Mouse (Mus musculus) midbrain, embryonic 11.5 days (tissue): ENCODE data around the gene Cd37. TPM values are rescaled to one million over a fixed set of nuclear protein-coding genes. Genes with fewer than 3 reads are reported as not detected.
A peak's percentile ranks its signal among the peaks of the same experiment; 100 is the strongest.

Experiments
- ATAC-seq: fragments of 200-750 bp; cut with Nextera tagmentation; 2 replicates; pipeline ENCODE4 v1.8.0; 2017; ENCODE audit warnings: moderate TSS enrichment, moderate library complexity; ENCODE audit not compliant: low FRiP score
- DNase-seq: peaks from one replicate; pipeline ENCODE4 v3.0.0; 2015; ENCODE audit warnings: low spot score; ENCODE audit errors: missing footprints
- H3K27ac ChIP-seq: fragments of 300-500 bp; sonication (generic); 2 replicates; pipeline ENCODE4 v1.5.1; 2014; ENCODE audit warnings: low read depth, low read length
- H3K27me3 ChIP-seq: fragments of 300-500 bp; sonication (generic); 2 replicates; pipeline ENCODE4 v1.6.1; 2014; ENCODE audit warnings: mild to moderate bottlenecking, low read length, moderate library complexity, mixed read lengths; ENCODE audit not compliant: control insufficient read depth, insufficient read depth
- H3K36me3 ChIP-seq: fragments of 300-500 bp; sonication (generic); 2 replicates; pipeline ENCODE4 v1.6.1; 2014; ENCODE audit warnings: mild to moderate bottlenecking, low read length, moderate library complexity, mixed read lengths; ENCODE audit not compliant: control insufficient read depth, insufficient read depth
- H3K4me1 ChIP-seq: fragments of 300-500 bp; sonication (generic); 2 replicates; pipeline ENCODE4 v1.6.1; 2014; ENCODE audit warnings: low read length; ENCODE audit not compliant: control insufficient read depth, insufficient read depth
- H3K4me2 ChIP-seq: fragments of 300-500 bp; sonication (generic); 2 replicates; pipeline ENCODE4 v1.6.1; 2014; ENCODE audit warnings: mild to moderate bottlenecking, moderate library complexity
- H3K4me3 ChIP-seq: fragments of 300-500 bp; sonication (generic); 2 replicates; pipeline ENCODE4 v1.5.1; 2014; ENCODE audit warnings: low read depth, low read length
- H3K9ac ChIP-seq: fragments of 300-500 bp; sonication (generic); 2 replicates; pipeline ENCODE4 v1.6.1; 2014; ENCODE audit warnings: low read length
- H3K9me3 ChIP-seq: fragments of 300-500 bp; sonication (generic); 2 replicates; pipeline ENCODE4 v1.6.1; 2016; ENCODE audit warnings: low read length; ENCODE audit not compliant: control insufficient read depth
- WGBS: fragments of 180-500 bp; shearing (Covaris S2); extraction: QIAGEN DNeasy Blood & Tissue Kit; methylation state at CpG from one replicate; pipeline ENCODE4 v1.1.7; 2014; 5-methylcytosine and 5-hydroxymethylcytosine counted together
- polyA plus RNA-seq: library from polyadenylated mRNA; unstranded; fragments of >200 nt; fragmentation: Nextera tagmentation; extraction: Ambion mirVana; gene quantifications from 2 replicates; pipeline ENCODE4 v1.2.1, GENCODE M21; 2014

Gene Cd37
- polyA plus RNA-seq, 1 experiment from 2014 or later: 0.81 TPM

DNA sequence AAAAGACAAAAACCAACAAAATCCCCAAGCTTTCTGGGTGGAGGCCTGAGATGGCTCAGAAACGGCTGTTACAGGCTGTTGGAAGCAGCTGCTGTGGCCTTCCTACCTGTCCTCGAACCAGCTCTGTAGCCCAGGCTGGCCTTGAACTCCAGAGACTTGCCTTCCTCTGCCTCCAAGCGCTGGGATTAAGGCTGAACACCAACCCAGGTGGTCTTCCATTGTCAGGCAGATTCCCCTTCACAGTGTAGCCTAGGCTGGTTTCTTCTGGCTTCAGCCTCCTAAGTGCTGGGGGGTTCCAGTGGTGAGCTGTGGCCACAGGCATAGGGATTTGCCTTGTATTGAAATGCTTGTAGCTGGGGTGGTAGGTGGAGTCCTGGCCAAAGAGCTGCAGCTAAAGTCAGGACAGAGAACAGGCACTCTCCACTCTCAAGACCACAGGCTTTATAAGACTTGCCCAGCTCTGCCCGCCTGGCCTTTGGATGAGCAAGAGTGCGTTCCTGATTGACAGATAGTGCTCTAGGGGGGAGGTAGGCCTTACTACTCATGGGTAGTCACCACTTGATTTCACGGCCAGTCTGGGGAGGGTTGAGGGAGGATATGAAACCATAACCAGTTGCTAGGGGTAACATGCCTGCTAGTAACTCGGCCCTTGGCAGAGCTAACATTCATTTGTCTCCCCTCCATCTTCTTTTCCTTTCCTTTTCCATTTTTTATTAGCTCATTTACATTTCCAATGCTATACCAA lies 9.3 kb downstream of the Cd37 start:
- Histone ChIP-seq H3K9me3 (no peaks in the 10 kb centered on the region), H3K9ac (no peak overlapping the region), H3K4me3 (no peak overlapping the region), H3K4me1 (peaks cover 18% of the 10 kb centered on the region), H3K27me3 (no peaks in the 10 kb centered on the region), H3K27ac (no peak overlapping the region), H3K4me2 (no peak overlapping the region), H3K36me3 (peaks cover 64% of the 10 kb centered on the region)
- DNase-seq: no peak
- WGBS: 88% methylated on average over 7 of the region's 7 CpGs
- no peak for ATAC-seq

DNA sequence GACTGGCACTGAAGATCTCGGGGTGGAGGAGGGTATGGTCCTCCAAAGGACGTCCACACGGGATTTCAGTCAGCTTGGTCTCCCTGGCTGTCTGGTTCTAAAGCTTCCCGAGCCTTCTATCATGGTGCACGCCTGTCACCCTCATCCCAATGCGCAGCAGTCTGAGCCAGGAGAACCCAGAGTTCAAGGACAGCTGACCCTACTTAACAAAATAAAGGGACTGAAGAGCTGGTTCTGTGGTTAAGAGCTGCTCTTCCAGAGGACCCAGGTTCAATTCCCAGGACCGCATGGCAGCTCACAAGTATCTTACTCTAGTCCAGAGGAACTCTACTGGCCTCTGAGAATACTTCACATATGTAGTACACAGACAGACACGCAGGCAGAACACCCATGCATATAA lies 9.9 kb downstream of the Cd37 start:
- no peak for DNase-seq
- Histone ChIP-seq H3K4me1 (peaks cover 12% of the 10 kb centered on the region), H3K4me3 (no peak overlapping the region), H3K27me3 (no peaks in the 10 kb centered on the region), H3K9ac (no peak overlapping the region), H3K27ac (no peak overlapping the region), H3K9me3 (no peaks in the 10 kb centered on the region), H3K4me2 (no peak overlapping the region), H3K36me3 (peaks cover 66% of the 10 kb centered on the region)
- 91% methylated on average over 8 of the region's 8 CpGs for WGBS
- ATAC-seq: no peak

- ATAC-seq (no peak), DNase-seq (no peak)
- Histone ChIP-seq H3K4me3 (no peak overlapping the region), H3K9me3 (no peaks in the 10 kb centered on the region), H3K27me3 (no peaks in the 10 kb centered on the region), H3K4me2 (no peak overlapping the region), H3K27ac (no peak overlapping the region), H3K4me1 (peaks cover 7% of the 10 kb centered on the region), H3K9ac (no peak overlapping the region), H3K36me3 (peaks cover 69% of the 10 kb centered on the region)
- whole genome bisulfite sequencing: 97% methylated on average over 18 of the region's 18 CpGs
Observed at GRCm38 (mm10) chr7:45228548-45228947, 10.4 kb downstream of the Cd37 start.

GRCm38 (mm10) chr7:45226421-45226820 lies 12.5 kb downstream of the Cd37 start:
- DNase-seq (no peak), ATAC-seq (no peak)
- Histone ChIP-seq H3K27ac (no peak overlapping the region), H3K9me3 (no peaks in the 10 kb centered on the region), H3K9ac (no peak overlapping the region), H3K4me2 (no peak overlapping the region), H3K36me3 (peaks cover 61% of the 10 kb centered on the region), H3K4me1 (no peaks in the 10 kb centered on the region), H3K4me3 (no peak overlapping the region), H3K27me3 (no peaks in the 10 kb centered on the region)
- 94% methylated on average over 5 of the region's 5 CpGs for WGBS

DNA sequence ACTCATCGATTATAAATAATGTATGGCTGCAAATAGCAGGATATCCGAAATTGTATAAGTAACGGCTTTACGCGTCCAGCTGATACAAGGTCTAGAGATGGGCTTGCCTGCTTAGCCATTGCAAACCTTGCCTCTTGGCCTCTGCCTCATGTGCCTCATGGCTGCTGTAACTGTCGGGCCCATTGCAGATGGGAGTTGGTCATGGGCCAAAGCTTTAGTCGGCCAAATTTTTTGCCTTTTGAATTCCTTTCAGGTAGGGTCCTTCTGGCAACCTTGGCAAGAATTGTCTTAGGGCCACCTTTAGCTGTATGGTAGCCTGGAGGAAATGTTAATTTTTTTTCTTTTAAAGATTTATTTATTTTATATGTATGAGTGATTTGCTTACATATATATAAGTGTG lies 14.1 kb downstream of the Cd37 start:
- no peak overlapping the region for H3K9ac ChIP-seq
- H3K27me3 ChIP-seq: no peaks in the 10 kb centered on the region
- no peak for DNase-seq
- no peak overlapping the region for H3K27ac ChIP-seq
- no peaks in the 10 kb centered on the region for H3K9me3 ChIP-seq
- no peak for ATAC-seq
- H3K4me1 ChIP-seq: no peaks in the 10 kb centered on the region
- peaks cover 64% of the 10 kb centered on the region for H3K36me3 ChIP-seq
- no peak overlapping the region for H3K4me3 ChIP-seq
- no peak overlapping the region for H3K4me2 ChIP-seq
- WGBS: 95% methylated on average over 7 of the region's 7 CpGs

GRCm38 (mm10) chr7:45221680-45222079 lies 17.2 kb downstream of the Cd37 start:
- H3K27ac ChIP-seq: no peak overlapping the region
- no peaks in the 10 kb centered on the region for H3K9me3 ChIP-seq
- no peak for ATAC-seq
- no peak for DNase-seq
- no peak overlapping the region for H3K9ac ChIP-seq
- no peak overlapping the region for H3K4me2 ChIP-seq
- peaks cover 19% of the 10 kb centered on the region for H3K4me1 ChIP-seq
- 93% methylated on average over 2 of the region's 2 CpGs for WGBS
- no peak overlapping the region for H3K4me3 ChIP-seq
- H3K36me3 ChIP-seq: peaks cover 53% of the 10 kb centered on the region
- no peaks in the 10 kb centered on the region for H3K27me3 ChIP-seq

DNA sequence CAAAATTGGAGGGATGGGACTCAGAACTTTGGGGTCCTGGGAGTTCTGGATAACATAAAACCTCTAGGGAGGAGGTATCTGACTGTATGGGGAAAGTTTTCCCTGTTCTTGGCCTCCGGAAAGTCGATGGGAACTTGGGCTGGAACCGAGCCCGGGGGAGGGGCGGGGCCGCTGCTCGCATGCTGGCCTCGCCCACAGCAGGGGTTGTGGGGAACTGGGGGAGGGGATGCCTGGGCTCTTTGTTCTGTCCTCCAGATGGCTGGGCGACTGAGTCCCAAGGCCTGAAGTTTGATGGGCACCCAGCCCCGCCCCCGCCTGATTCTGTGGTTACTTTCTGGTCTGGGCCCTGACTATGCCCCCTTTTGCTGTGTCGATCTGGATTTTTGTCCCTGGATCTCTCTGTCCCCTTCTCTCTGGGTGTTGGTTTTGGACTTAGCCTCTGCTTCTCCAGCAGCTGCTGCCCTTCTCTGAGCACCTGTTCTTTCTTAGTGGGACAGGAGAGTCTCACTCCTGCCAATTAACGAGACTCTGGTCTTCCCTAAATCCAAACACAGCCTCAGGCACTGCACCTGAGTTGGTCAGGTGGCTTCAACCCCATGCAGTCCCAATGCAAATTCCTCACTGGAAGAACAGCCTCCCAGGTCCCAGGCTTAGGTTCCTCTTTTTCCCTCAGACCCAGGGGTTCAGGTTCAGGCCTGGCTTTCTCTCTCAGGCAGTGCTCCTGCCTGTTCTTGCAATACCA lies 22.3 kb downstream of the Cd37 start:
- WGBS: 0% methylated on average over 13 of the region's 13 CpGs
- peak overlapping the region; percentile 85 for H3K4me3 ChIP-seq
- DNase-seq (peak; percentile 98), ATAC-seq (peak; percentile 83)
- peak overlapping the region; percentile 100 for H3K9ac ChIP-seq
- H3K27me3 ChIP-seq: peaks cover 5% of the 10 kb centered on the region
- peak overlapping the region; percentile 93 for H3K4me2 ChIP-seq
- H3K9me3 ChIP-seq: no peaks in the 10 kb centered on the region
- peaks cover 20% of the 10 kb centered on the region for H3K36me3 ChIP-seq
- H3K4me1 ChIP-seq: peaks cover 19% of the 10 kb centered on the region
- peak overlapping the region; percentile 96 for H3K27ac ChIP-seq

- WGBS: under 1% methylated on average over 53 of the region's 55 CpGs
- Histone ChIP-seq H3K4me2 (peak within 1 kb of the TSS; percentile 93), H3K9me3 (no peaks in the 10 kb centered on the region), H3K9ac (peak within 1 kb of the TSS; percentile 100), H3K4me3 (peak within 1 kb of the TSS; percentile 85), H3K27me3 (peaks cover 12% of the 10 kb centered on the region), H3K36me3 (peaks cover 19% of the 10 kb centered on the region), H3K4me1 (peaks cover 19% of the 10 kb centered on the region), H3K27ac (peak within 1 kb of the TSS; percentile 96)
- peak; percentile 97 for DNase-seq
- ATAC-seq: peak; percentile 75
Observed at GRCm38 (mm10) chr7:45215673-45216441, 23.1 kb downstream of the Cd37 start, which contains the start of gene Tead2. Gene Tead2 (plus strand): TSS chr7:45215753.
